Mouse (Mus musculus) kidney, postnatal 14 days (tissue): Measurements from ENCODE around the gene Htr1d.

Experiments
- DNase-seq: peaks from one replicate; pipeline ENCODE4 v3.0.0; 2022; ENCODE audit warnings: mixed read lengths

Gene Htr1d

GRCm38 (mm10) chr4:136452792-136453191, 29.5 kb downstream of the Htr1d start:
- DNase-seq: peak; percentile 34

- peak; percentile 82 for DNase-seq
Measured at GRCm38 (mm10) chr4:136454850-136455260, 31.5 kb downstream of the Htr1d start.

GRCm38 (mm10) chr4:136456516-136457218, 33.3 kb downstream of the Htr1d start:
- no peak for DNase-seq

- no peak for DNase-seq
Measured at GRCm38 (mm10) chr4:136458276-136458675, 35.0 kb downstream of the Htr1d start.

- no peak for DNase-seq
Measured at GRCm38 (mm10) chr4:136459210-136459609, 35.9 kb downstream of the Htr1d start.

GRCm38 (mm10) chr4:136461206-136461605, 37.9 kb downstream of the Htr1d start:
- DNase-seq: no peak

- no peak for DNase-seq
Measured at GRCm38 (mm10) chr4:136461761-136462085, 38.4 kb downstream of the Htr1d start.

- peak; percentile 91 for DNase-seq
Measured at GRCm38 (mm10) chr4:136462086-136462838, 38.9 kb downstream of the Htr1d start, which contains the start of gene 6030445D17Rik. Gene 6030445D17Rik (plus strand): TSS chr4:136462250.

GRCm38 (mm10) chr4:136462839-136463178, 39.5 kb downstream of the Htr1d start:
- DNase-seq: no peak

- no peak for DNase-seq
Measured at GRCm38 (mm10) chr4:136463436-136463835, 40.1 kb downstream of the Htr1d start.

GRCm38 (mm10) chr4:136466226-136466625, 42.9 kb downstream of the Htr1d start:
- peak; percentile 62 for DNase-seq

GRCm38 (mm10) chr4:136468553-136469327, 45.4 kb downstream of the Htr1d start:
- no peak for DNase-seq

- peak; percentile 97 for DNase-seq
Measured at GRCm38 (mm10) chr4:136469371-136469903, 46.1 kb downstream of the Htr1d start, which contains the start of gene Luzp1. Gene Luzp1 (plus strand): TSS chr4:136469761.

- peak; percentile 80 for DNase-seq
Measured at GRCm38 (mm10) chr4:136469941-136470346, 46.6 kb downstream of the Htr1d start.

- peak; percentile 71 for DNase-seq
Measured at GRCm38 (mm10) chr4:136470347-136471071, 47.2 kb downstream of the Htr1d start.

- no peak for DNase-seq
Measured at GRCm38 (mm10) chr4:136476692-136477091, 53.4 kb downstream of the Htr1d start.

GRCm38 (mm10) chr4:136486549-136486948, 63.2 kb downstream of the Htr1d start:
- DNase-seq: no peak
